Mouse (Mus musculus) liver, embryonic 12.5 days (tissue): ENCODE results near the gene S100a13. TPM values are rescaled to one million over a fixed set of nuclear protein-coding genes. Genes with fewer than 3 reads are reported as not detected.

Experiments used
- polyA plus RNA-seq: library from polyadenylated mRNA; unstranded; fragments of >200 nt; fragmentation: Nextera tagmentation; extraction: Ambion mirVana; gene quantifications from 2 replicates; pipeline ENCODE4 v1.2.1, GENCODE M21; 2016

Gene S100a13
- polyA plus RNA-seq, 1 experiment from 2014 or later, result 20.4 TPM

Other genes starting within 250 kb of the S100a13 start
- 3.0 and 3.4 TPM in 2 replicates for gene Dennd4b, start 249.2 kb upstream of the S100a13 start, polyA plus RNA-seq
- 5.1 and 6.0 TPM in 2 replicates for gene Gatad2b, start 221.3 kb upstream of the S100a13 start, polyA plus RNA-seq
- gene Slc27a3, start 124.5 kb upstream of the S100a13 start, polyA plus RNA-seq, result 3.7 and 4.1 TPM in 2 replicates
- 20.8 and 21.4 TPM in 2 replicates for gene Ints3, start 80.8 kb upstream of the S100a13 start, polyA plus RNA-seq
- 5.1 and 5.3 TPM in 2 replicates for gene Npr1, start 48.6 kb upstream of the S100a13 start, polyA plus RNA-seq
- 100 and 103 TPM in 2 replicates for gene Ilf2, start 38.3 kb upstream of the S100a13 start, polyA plus RNA-seq
- 24.2 and 27.0 TPM in 2 replicates for gene Snapin, start 23.4 kb upstream of the S100a13 start, polyA plus RNA-seq
- 85.7 and 88.1 TPM in 2 replicates for gene Chtop, start 4.9 kb upstream of the S100a13 start, polyA plus RNA-seq
- gene S100a1, start within 50 bp of the S100a13 start, polyA plus RNA-seq, result 13.2 and 15.0 TPM in 2 replicates
- not detected in 2 replicates for gene S100a14, start 12.4 kb downstream of the S100a13 start, polyA plus RNA-seq
- 32.8 TPM in 2 replicates for gene S100a16, start 22.8 kb downstream of the S100a13 start, polyA plus RNA-seq
- gene S100a3, start 46.1 kb downstream of the S100a13 start, polyA plus RNA-seq, result 0.04 TPM in 1 of 2 replicates, not detected in the other
- not detected in 2 replicates for gene S100a2, start 75.8 kb downstream of the S100a13 start, polyA plus RNA-seq
- gene Gm42674, start 87.5 kb downstream of the S100a13 start, polyA plus RNA-seq, result not detected in 2 replicates
- gene S100a4, start 89.3 kb downstream of the S100a13 start, polyA plus RNA-seq, result 0.55 and 0.69 TPM in 2 replicates
- not detected in 2 replicates for gene S100a5, start 94.1 kb downstream of the S100a13 start, polyA plus RNA-seq
- gene S100a6, start 98.4 kb downstream of the S100a13 start, polyA plus RNA-seq, result 5.7 and 6.8 TPM in 2 replicates
- not detected in 2 replicates for gene S100a7a, start 139.6 kb downstream of the S100a13 start, polyA plus RNA-seq
- gene S100a8, start 154.5 kb downstream of the S100a13 start, polyA plus RNA-seq, result 209 and 244 TPM in 2 replicates
- 129 and 173 TPM in 2 replicates for gene S100a9, start 181.3 kb downstream of the S100a13 start, polyA plus RNA-seq
- not detected in 2 replicates for gene Pglyrp4, start 212.5 kb downstream of the S100a13 start, polyA plus RNA-seq